Mouse (Mus musculus): ENCODE results near the gene 1700028J19Rik.

- no peak for TF ChIP-seq MAX (IDR thresholded peaks at IDR 0.05; ENCODE audit: low read length)
- no peak for TF ChIP-seq CTCF (IDR thresholded peaks at IDR 0.05 in 2 of 3, conservative IDR thresholded peaks at IDR 0.05 in 1 of 3; ENCODE audit: control insufficient read depth in 1 of 3, insufficient read depth in 1 of 3, low read depth in 2 of 3, low read length in 3 of 3, poor library complexity in 1 of 3, severe bottlenecking in 1 of 3)
- TF ChIP-seq USF1 (IDR thresholded peaks at IDR 0.05; ENCODE audit: low read depth, low read length) = no peak
- TF ChIP-seq CHD2 (IDR thresholded peaks at IDR 0.05; ENCODE audit: low read length) = no peak
- no peak for TF ChIP-seq MYC (IDR thresholded peaks at IDR 0.05; ENCODE audit: low read depth, low read length)
- TF ChIP-seq MEF2A (IDR thresholded peaks at IDR 0.05; ENCODE audit: extremely low read depth, insufficient replicate concordance, low read depth, low read length, poor library complexity, severe bottlenecking) = no peak
- no peak for TF ChIP-seq SIN3A (IDR thresholded peaks at IDR 0.05; ENCODE audit: low read length)
- TF ChIP-seq POLR2AphosphoS2 (IDR thresholded peaks at IDR 0.05; ENCODE audit: low read length) = no peak
- TF ChIP-seq UBTF (IDR thresholded peaks at IDR 0.05; ENCODE audit: borderline replicate concordance, insufficient read depth, low read depth, low read length) = no peak
- TF ChIP-seq MAZ (IDR thresholded peaks at IDR 0.05; ENCODE audit: low read depth, low read length) = no peak
- no peak for TF ChIP-seq POLR2A (IDR thresholded peaks at IDR 0.05; ENCODE audit: control insufficient read depth in 1 of 2, insufficient read depth in 1 of 2, low read depth in 1 of 2, low read length in 2 of 2, poor library complexity in 1 of 2)
- no peak for TF ChIP-seq NELFE (IDR thresholded peaks at IDR 0.05; ENCODE audit: low read depth, low read length)
Measured at GRCm38 (mm10) chr7:44239913-44240312, 6.6 kb downstream of the 1700028J19Rik start.

All from MEL (cell line).